Mouse (Mus musculus): ENCODE results near the gene Ifitm7. TPM values are rescaled to one million over a fixed set of nuclear protein-coding genes. Genes with fewer than 3 reads are reported as not detected.

The Ifitm7 gene
- total and polyA plus RNA-seq, 3 experiments, result not detected

DNA sequence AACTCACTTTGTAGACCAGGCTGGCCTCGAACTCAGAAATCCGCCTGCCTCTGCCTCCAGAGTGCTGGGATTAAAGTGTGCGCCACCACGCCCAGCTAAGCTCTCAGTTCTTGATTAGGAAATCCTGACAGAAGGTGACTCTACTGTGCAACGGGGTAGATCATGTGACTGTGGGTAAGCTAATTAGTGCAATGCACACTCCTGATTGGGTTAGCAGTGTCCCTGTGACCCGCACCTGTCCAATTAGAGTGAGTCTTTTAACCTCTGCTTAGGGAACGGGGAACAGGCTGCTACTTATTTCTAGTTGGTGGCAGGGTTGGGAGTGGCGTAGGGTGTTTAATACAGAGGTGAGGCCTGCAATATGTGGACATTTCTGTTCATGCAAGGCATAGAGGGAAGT lies 14.6 kb downstream of the Ifitm7 start:
- Histone ChIP-seq H3K4me3 (no peak overlapping the region), H3K4me1 (ENCODE audit: control insufficient read depth, insufficient read depth, low read length) (no peaks in the 10 kb centered on the region), H3K79me2 (replicated peaks; ENCODE audit: control insufficient read depth, insufficient read depth, low read length) (no peaks in the 10 kb centered on the region), H3K9ac (ENCODE audit: low read depth, low read length) (no peak overlapping the region), H3K27me3 (ENCODE audit: control insufficient read depth, insufficient read depth, low read length) (no peaks in the 10 kb centered on the region), H3K36me3 (ENCODE audit: control insufficient read depth, insufficient read depth, low read length) (no peaks in the 10 kb centered on the region), H3K27ac (no peak overlapping the region)
- DNase-seq, result no peak
- intact Hi-C loops (cut with DNase I), result no loop called here
- TF ChIP-seq CTCF (IDR thresholded peaks at IDR 0.05) (no peak), EP300 (IDR thresholded peaks at IDR 0.05; ENCODE audit: insufficient read depth, low read depth, low read length) (no peak), POLR2A (IDR thresholded peaks at IDR 0.05; ENCODE audit: insufficient read depth, low read depth, low read length) (no peak)
- 90% methylated on average over 8 of the region's 8 CpGs for WGBS

DNA sequence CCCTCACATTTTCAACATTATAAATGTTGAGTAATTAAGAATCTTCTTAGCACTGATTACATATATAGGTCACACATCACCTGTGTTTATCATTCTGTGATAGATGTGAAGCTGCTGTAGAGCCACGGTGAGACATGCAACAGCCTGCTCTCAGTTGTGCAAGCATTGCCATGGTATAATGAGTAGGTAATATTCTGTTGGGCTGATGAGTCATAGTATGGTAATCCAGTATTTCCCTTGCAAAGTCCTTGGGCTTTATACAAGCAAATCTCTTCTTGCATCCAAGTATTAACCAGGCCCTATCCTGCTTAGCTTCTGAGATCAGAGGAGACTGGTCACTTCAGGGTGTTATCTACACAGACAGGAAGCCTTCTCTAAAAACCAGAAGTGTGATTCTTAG lies 17.6 kb downstream of the Ifitm7 start:
- TF ChIP-seq CTCF (IDR thresholded peaks at IDR 0.05), result no peak
- no peak for TF ChIP-seq EP300 (IDR thresholded peaks at IDR 0.05; ENCODE audit: insufficient read depth, low read depth, low read length)
- no peak for TF ChIP-seq POLR2A (IDR thresholded peaks at IDR 0.05; ENCODE audit: insufficient read depth, low read depth, low read length)
- intact Hi-C loops (cut with DNase I), result no loop called here
- no peaks in the 10 kb centered on the region for H3K36me3 ChIP-seq (ENCODE audit: control insufficient read depth, insufficient read depth, low read length)
- H3K4me1 ChIP-seq (ENCODE audit: control insufficient read depth, insufficient read depth, low read length), result no peaks in the 10 kb centered on the region
- no peaks in the 10 kb centered on the region for H3K79me2 ChIP-seq (replicated peaks; ENCODE audit: control insufficient read depth, insufficient read depth, low read length)
- H3K9ac ChIP-seq (ENCODE audit: low read depth, low read length), result no peak overlapping the region
- H3K27me3 ChIP-seq (ENCODE audit: control insufficient read depth, insufficient read depth, low read length), result no peaks in the 10 kb centered on the region
- no peak overlapping the region for H3K4me3 ChIP-seq
- WGBS, result 94% methylated on average over 1 of the region's 1 CpGs
- H3K27ac ChIP-seq, result no peak overlapping the region
- DNase-seq, result no peak

DNA sequence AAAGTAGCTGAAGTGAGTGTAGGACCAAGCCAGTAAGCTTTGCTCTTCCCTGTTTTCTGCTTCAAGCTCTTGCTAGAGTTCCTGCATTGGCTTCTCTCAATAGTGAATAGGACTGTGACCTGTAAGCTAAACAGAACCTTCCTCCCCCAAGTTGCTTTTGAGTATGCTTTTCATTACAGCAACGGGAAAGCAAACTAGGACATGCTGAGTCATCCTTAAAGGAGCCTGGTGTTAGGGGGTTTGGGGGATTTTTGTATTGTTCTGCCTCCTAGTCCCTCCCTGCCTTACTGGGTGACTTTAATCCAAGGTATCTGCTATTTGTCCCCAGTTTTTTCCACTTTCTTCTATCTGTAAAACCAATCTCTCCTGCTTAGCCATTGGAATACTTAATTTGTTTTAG lies 24.6 kb downstream of the Ifitm7 start:
- TF ChIP-seq CTCF (IDR thresholded peaks at IDR 0.05) (no peak), EP300 (IDR thresholded peaks at IDR 0.05; ENCODE audit: insufficient read depth, low read depth, low read length) (no peak), POLR2A (IDR thresholded peaks at IDR 0.05; ENCODE audit: insufficient read depth, low read depth, low read length) (no peak)
- no peak for DNase-seq
- Histone ChIP-seq H3K4me1 (ENCODE audit: control insufficient read depth, insufficient read depth, low read length) (no peaks in the 10 kb centered on the region), H3K27me3 (ENCODE audit: control insufficient read depth, insufficient read depth, low read length) (no peaks in the 10 kb centered on the region), H3K36me3 (ENCODE audit: control insufficient read depth, insufficient read depth, low read length) (no peaks in the 10 kb centered on the region), H3K27ac (no peak overlapping the region), H3K79me2 (replicated peaks; ENCODE audit: control insufficient read depth, insufficient read depth, low read length) (no peaks in the 10 kb centered on the region), H3K4me3 (no peak overlapping the region), H3K9ac (ENCODE audit: low read depth, low read length) (no peak overlapping the region)
- WGBS, result 25% methylated on average over 1 of the region's 1 CpGs
- intact Hi-C loops (cut with DNase I), result no loop called here

DNA sequence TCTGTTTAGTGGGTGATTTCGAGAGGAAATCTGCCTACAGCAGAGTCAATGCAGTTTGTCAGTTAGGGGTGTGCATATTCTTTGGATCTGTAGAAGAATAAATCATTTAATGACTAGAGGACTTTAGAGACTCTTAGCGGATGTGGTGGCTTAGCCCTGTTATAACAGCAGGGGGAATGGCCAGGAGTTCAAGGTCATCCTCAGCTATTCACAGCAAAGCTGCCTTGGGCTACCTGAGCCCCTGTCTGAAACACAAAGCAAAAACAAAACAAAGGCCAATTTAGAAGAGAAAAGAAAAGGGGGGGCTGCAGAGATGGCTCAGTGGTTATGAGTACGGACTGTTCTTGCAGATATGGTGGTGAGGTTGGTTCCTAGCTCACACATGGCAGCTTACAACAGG lies 35.4 kb downstream of the Ifitm7 start:
- WGBS, result 74% methylated on average over 3 of the region's 3 CpGs
- H3K36me3 ChIP-seq (ENCODE audit: control insufficient read depth, insufficient read depth, low read length), result no peaks in the 10 kb centered on the region
- no peaks in the 10 kb centered on the region for H3K4me1 ChIP-seq (ENCODE audit: control insufficient read depth, insufficient read depth, low read length)
- H3K27me3 ChIP-seq (ENCODE audit: control insufficient read depth, insufficient read depth, low read length), result no peaks in the 10 kb centered on the region
- no peaks in the 10 kb centered on the region for H3K79me2 ChIP-seq (replicated peaks; ENCODE audit: control insufficient read depth, insufficient read depth, low read length)
- no peak for TF ChIP-seq EP300 (IDR thresholded peaks at IDR 0.05; ENCODE audit: insufficient read depth, low read depth, low read length)
- H3K27ac ChIP-seq, result no peak overlapping the region
- H3K9ac ChIP-seq (ENCODE audit: low read depth, low read length), result no peak overlapping the region
- no peak for DNase-seq
- intact Hi-C loops (cut with DNase I), result no loop called here
- H3K4me3 ChIP-seq, result no peak overlapping the region

DNA sequence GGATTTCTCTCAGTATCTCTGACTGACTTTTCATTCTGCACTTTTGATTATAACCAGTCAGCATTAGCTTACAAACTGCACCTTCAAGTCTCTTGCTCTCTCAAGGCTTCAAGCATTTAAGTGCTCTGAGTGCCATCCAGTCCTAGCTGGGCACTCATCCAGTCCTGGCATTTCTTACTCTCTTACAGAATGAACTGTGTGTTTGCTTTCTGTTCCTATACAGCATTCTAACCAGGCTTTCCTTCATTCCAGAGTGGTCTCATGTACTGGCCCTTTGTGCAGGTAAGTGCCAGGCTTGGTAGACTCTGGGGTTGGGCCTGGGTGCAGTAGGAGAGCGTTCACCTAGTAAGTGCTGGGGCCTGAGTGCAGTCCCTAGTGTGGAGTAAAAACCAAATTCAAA lies 40.4 kb downstream of the Ifitm7 start:
- no peaks in the 10 kb centered on the region for H3K27me3 ChIP-seq (ENCODE audit: control insufficient read depth, insufficient read depth, low read length)
- intact Hi-C loops (cut with DNase I), result no loop called here

DNA sequence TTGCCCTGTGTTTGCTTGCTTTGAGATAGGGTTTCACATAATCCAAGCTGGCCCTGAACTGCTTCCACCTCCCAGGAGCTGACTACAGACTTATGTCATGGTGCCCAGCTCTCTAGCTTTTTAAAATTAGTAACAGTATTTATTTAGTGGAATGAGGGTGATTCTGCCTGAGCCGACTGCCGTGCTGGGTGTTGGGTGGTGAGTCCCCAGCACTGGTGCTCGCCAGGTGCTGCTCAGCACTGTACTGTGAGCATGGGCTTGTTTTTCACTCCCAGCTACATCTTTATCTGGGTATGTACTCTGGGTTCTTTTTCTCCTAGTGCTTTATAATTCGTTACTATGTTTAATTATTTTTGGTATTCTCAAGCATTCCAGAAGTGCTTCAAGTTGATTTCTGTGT lies 41.5 kb downstream of the Ifitm7 start:
- no peak for DNase-seq
- Histone ChIP-seq H3K4me3 (no peak overlapping the region), H3K36me3 (ENCODE audit: control insufficient read depth, insufficient read depth, low read length) (no peaks in the 10 kb centered on the region), H3K79me2 (replicated peaks; ENCODE audit: control insufficient read depth, insufficient read depth, low read length) (no peaks in the 10 kb centered on the region), H3K27me3 (ENCODE audit: control insufficient read depth, insufficient read depth, low read length) (peaks cover 3% of the 10 kb centered on the region), H3K27ac (no peak overlapping the region), H3K9ac (ENCODE audit: low read depth, low read length) (no peak overlapping the region), H3K4me1 (ENCODE audit: control insufficient read depth, insufficient read depth, low read length) (no peaks in the 10 kb centered on the region)
- WGBS, result 67% methylated on average over 4 of the region's 4 CpGs
- intact Hi-C loops (cut with DNase I), result no loop called here
- no peak for TF ChIP-seq CTCF (IDR thresholded peaks at IDR 0.05)
- no peak for TF ChIP-seq EP300 (IDR thresholded peaks at IDR 0.05; ENCODE audit: insufficient read depth, low read depth, low read length)
- TF ChIP-seq POLR2A (IDR thresholded peaks at IDR 0.05; ENCODE audit: insufficient read depth, low read depth, low read length), result no peak

More for the DNA sequence above, 40.4 kb downstream of the Ifitm7 start:
- Histone ChIP-seq H3K4me1 (ENCODE audit: control insufficient read depth, insufficient read depth, low read length) (no peaks in the 10 kb centered on the region), H3K27ac (no peak overlapping the region), H3K36me3 (ENCODE audit: control insufficient read depth, insufficient read depth, low read length) (no peaks in the 10 kb centered on the region), H3K4me3 (no peak overlapping the region), H3K9ac (ENCODE audit: low read depth, low read length) (no peak overlapping the region), H3K79me2 (replicated peaks; ENCODE audit: control insufficient read depth, insufficient read depth, low read length) (no peaks in the 10 kb centered on the region)
- no peak for DNase-seq
- TF ChIP-seq EP300 (IDR thresholded peaks at IDR 0.05; ENCODE audit: insufficient read depth, low read depth, low read length) (no peak), POLR2A (IDR thresholded peaks at IDR 0.05; ENCODE audit: insufficient read depth, low read depth, low read length) (no peak), CTCF (IDR thresholded peaks at IDR 0.05) (no peak)
- 90% methylated on average over 1 of the region's 1 CpGs for WGBS
